22 mouse cellular contexts compared by ENCODE assay signal in the genomic region with DNA sequence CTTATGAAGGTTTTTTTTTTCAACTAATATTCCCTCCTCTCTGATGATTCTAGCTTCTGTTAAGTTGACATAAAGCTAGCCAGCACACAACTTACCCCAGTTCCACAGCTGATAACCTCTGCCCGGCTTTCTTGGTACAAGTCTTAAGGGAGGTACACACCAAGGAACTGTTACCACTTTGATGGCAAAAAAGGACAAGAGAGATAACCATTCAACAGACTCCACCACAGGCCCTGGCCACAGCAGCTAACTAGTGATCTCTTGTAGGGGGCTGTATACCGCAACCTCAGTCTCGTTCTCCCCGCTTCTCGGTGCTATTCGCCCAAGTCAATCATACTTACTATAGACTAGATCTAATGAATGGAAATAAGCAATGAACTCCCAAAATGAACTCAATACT.
"Had no signal": no experiment of that assay in that cellular context is flagged by ENCODE, and none has a peak within 500 bp of the region (broad histone marks: within the 10 kb centered on the region; RNA-seq: fewer than 3 reads in every experiment).

No protein-coding gene starts in this region.

- H3K36me3 ChIP-seq: intestine, embryonic 15.5 days; kidney, embryonic 15.5 days; limb, embryonic 12.5 days; limb, embryonic 15.5 days; lung, embryonic 15.5 days; midbrain, embryonic 10.5 days; midbrain, embryonic 13.5 days; stomach, embryonic 15.5 days had no signal

- H3K4me3 ChIP-seq: intestine, embryonic 15.5 days; kidney, embryonic 15.5 days; left cerebral cortex, adult 2 months; limb, embryonic 12.5 days; limb, embryonic 15.5 days; lung, embryonic 15.5 days; midbrain, embryonic 10.5 days; midbrain, embryonic 13.5 days; stomach, embryonic 15.5 days had no signal

- H3K27me3 ChIP-seq: intestine, embryonic 15.5 days; kidney, embryonic 15.5 days; limb, embryonic 12.5 days; limb, embryonic 15.5 days; lung, embryonic 15.5 days; midbrain, embryonic 13.5 days; stomach, embryonic 15.5 days had no signal

- ATAC-seq: intestine, embryonic 15.5 days; midbrain, embryonic 13.5 days had no signal

- H3K9ac ChIP-seq: intestine, embryonic 15.5 days; kidney, embryonic 15.5 days; limb, embryonic 12.5 days; limb, embryonic 15.5 days; lung, embryonic 15.5 days; midbrain, embryonic 13.5 days; stomach, embryonic 15.5 days had no signal

- H3K4me2 ChIP-seq: intestine, embryonic 15.5 days; kidney, embryonic 15.5 days; limb, embryonic 12.5 days; limb, embryonic 15.5 days; lung, embryonic 15.5 days; midbrain, embryonic 13.5 days; stomach, embryonic 15.5 days had no signal

- H3K9me3 ChIP-seq: intestine, embryonic 15.5 days; kidney, embryonic 15.5 days; limb, embryonic 15.5 days; lung, embryonic 15.5 days; midbrain, embryonic 13.5 days; stomach, embryonic 15.5 days had no signal

- H3K27ac ChIP-seq: intestine, embryonic 15.5 days; kidney, embryonic 15.5 days; left cerebral cortex, adult 2 months; limb, embryonic 12.5 days; limb, embryonic 15.5 days; lung, embryonic 15.5 days; midbrain, embryonic 10.5 days; midbrain, embryonic 13.5 days; stomach, embryonic 15.5 days had no signal

- H3K4me1 ChIP-seq: intestine, embryonic 15.5 days; kidney, embryonic 15.5 days; limb, embryonic 12.5 days; limb, embryonic 15.5 days; lung, embryonic 15.5 days; stomach, embryonic 15.5 days had no signal

- DNase-seq: kidney, adult 11 months; kidney, adult 8-10 months; kidney, postnatal 10 days; kidney, postnatal 36 days; layer of hippocampus, postnatal 36 days; left cerebral cortex, postnatal 4 days; lung, adult 18-20 months; lung, postnatal 10 days; lung, postnatal 4 days; right cerebral cortex, adult 18-20 months; right cerebral cortex, postnatal 25 days; spleen, adult 18-20 months; thymus, postnatal 25 days had no signal
